Mouse (Mus musculus) embryonic facial prominence, embryonic 11.5 days (tissue): ENCODE data around the gene Erp27. TPM values are rescaled to one million over a fixed set of nuclear protein-coding genes. Genes with fewer than 3 reads are reported as not detected.

ENCODE experiments used
- ATAC-seq: fragments of 200-750 bp; cut with Nextera tagmentation; replicated peaks from 2 replicates; pipeline ENCODE4 v1.8.0; 2017; ENCODE audit warnings: low read depth; ENCODE audit not compliant: insufficient number of reproducible peaks, low FRiP score, low TSS enrichment
- DNase-seq: peaks from one replicate; pipeline ENCODE4 v3.0.0-alpha.2; 2015; ENCODE audit warnings: low spot score
- H3K27ac ChIP-seq: fragments of 300-500 bp; sonication (generic); replicated peaks from 2 replicates; pipeline ENCODE4 v1.5.1; 2014; ENCODE audit warnings: mild to moderate bottlenecking, low read depth, low read length, control low read depth
- H3K27me3 ChIP-seq: fragments of 300-500 bp; sonication (generic); 2 replicates; pipeline ENCODE4 v1.6.1; 2014; ENCODE audit warnings: mild to moderate bottlenecking, low read length, moderate library complexity, mixed read lengths; ENCODE audit not compliant: control insufficient read depth, insufficient read depth
- H3K36me3 ChIP-seq: fragments of 300-500 bp; sonication (generic); replicated peaks from 2 replicates; pipeline ENCODE4 v1.6.1; 2014; ENCODE audit warnings: low read depth, mild to moderate bottlenecking, low read length, moderate library complexity, mixed read lengths; ENCODE audit not compliant: control insufficient read depth, insufficient read depth
- H3K4me1 ChIP-seq: fragments of 300-500 bp; sonication (generic); 2 replicates; pipeline ENCODE4 v1.6.1; 2014; ENCODE audit warnings: low read length, mixed read lengths; ENCODE audit not compliant: control insufficient read depth, insufficient read depth
- H3K4me2 ChIP-seq: fragments of 300-500 bp; sonication (generic); 2 replicates; pipeline ENCODE4 v1.6.1; 2014; ENCODE audit warnings: low read depth, mild to moderate bottlenecking, control low read depth, low read length, moderate library complexity
- H3K4me3 ChIP-seq: fragments of 300-500 bp; sonication (generic); 2 replicates; pipeline ENCODE4 v1.5.1; 2014; ENCODE audit warnings: low read depth, low read length, control low read depth
- H3K9ac ChIP-seq: fragments of 300-500 bp; sonication (generic); replicated peaks from 2 replicates; pipeline ENCODE4 v1.6.1; 2014; ENCODE audit warnings: mild to moderate bottlenecking, control low read depth, low read length
- H3K9me3 ChIP-seq: fragments of 300-500 bp; sonication (generic); replicated peaks from 2 replicates; pipeline ENCODE4 v1.6.1; 2016; ENCODE audit warnings: mild to moderate bottlenecking, low read length, inconsistent platforms, mixed read lengths; ENCODE audit not compliant: control insufficient read depth
- WGBS: fragments of 180-500 bp; shearing (Covaris S2); extraction: QIAGEN DNeasy Blood & Tissue Kit; methylation state at CpG from one replicate; pipeline ENCODE4 v1.1.7; 2014; 5-methylcytosine and 5-hydroxymethylcytosine counted together
- polyA plus RNA-seq: library from polyadenylated mRNA; unstranded; fragments of >200 nt; fragmentation: Nextera tagmentation; extraction: Ambion mirVana; gene quantifications from 2 replicates; pipeline ENCODE4 v1.2.1, GENCODE M21; 2014

The Erp27 gene
- polyA plus RNA-seq, 1 experiment from 2014 or later: not detected

GRCm38 (mm10) chr6:136955240-136955639 is 33.3 kb upstream of the Erp27 start:
- DNase-seq (no peak), ATAC-seq (no peak)
- H3K36me3 ChIP-seq: no peaks in the 10 kb centered on the region
- no peak overlapping the region for H3K27ac ChIP-seq
- 96% methylated on average over 3 of the region's 3 CpGs for WGBS
- H3K27me3 ChIP-seq: no peaks in the 10 kb centered on the region
- no peaks in the 10 kb centered on the region for H3K4me1 ChIP-seq
- no peak overlapping the region for H3K9ac ChIP-seq
- no peaks in the 10 kb centered on the region for H3K9me3 ChIP-seq
- no peak overlapping the region for H3K4me3 ChIP-seq
- no peak overlapping the region for H3K4me2 ChIP-seq

- H3K4me1 ChIP-seq: no peaks in the 10 kb centered on the region
- H3K9me3 ChIP-seq: no peaks in the 10 kb centered on the region
- H3K4me3 ChIP-seq: no peak overlapping the region
- DNase-seq (no peak), ATAC-seq (no peak)
- no peak overlapping the region for H3K27ac ChIP-seq
- H3K36me3 ChIP-seq: no peaks in the 10 kb centered on the region
- no peaks in the 10 kb centered on the region for H3K27me3 ChIP-seq
- no peak overlapping the region for H3K4me2 ChIP-seq
- 90% methylated on average over 8 of the region's 8 CpGs for WGBS
- H3K9ac ChIP-seq: no peak overlapping the region
These were observed 32.7 kb upstream of the Erp27 start for GRCm38 (mm10) chr6:136954715-136955114.

GRCm38 (mm10) chr6:136954192-136954591 is 32.2 kb upstream of the Erp27 start:
- Histone ChIP-seq H3K4me3 (no peak overlapping the region), H3K27me3 (no peaks in the 10 kb centered on the region), H3K4me2 (no peak overlapping the region), H3K27ac (no peak overlapping the region), H3K4me1 (no peaks in the 10 kb centered on the region), H3K9me3 (no peaks in the 10 kb centered on the region), H3K9ac (no peak overlapping the region), H3K36me3 (no peaks in the 10 kb centered on the region)
- 75% methylated on average over 6 of the region's 6 CpGs for WGBS
- DNase-seq (no peak), ATAC-seq (no peak)

GRCm38 (mm10) chr6:136952930-136953329 is 30.9 kb upstream of the Erp27 start:
- Histone ChIP-seq H3K36me3 (no peaks in the 10 kb centered on the region), H3K27ac (no peak overlapping the region), H3K27me3 (no peaks in the 10 kb centered on the region), H3K4me3 (no peak overlapping the region), H3K4me1 (no peaks in the 10 kb centered on the region), H3K4me2 (no peak overlapping the region), H3K9ac (no peak overlapping the region), H3K9me3 (no peaks in the 10 kb centered on the region)
- 91% methylated on average over 9 of the region's 9 CpGs for WGBS
- DNase-seq (no peak), ATAC-seq (no peak)

GRCm38 (mm10) chr6:136950171-136950570 is 28.2 kb upstream of the Erp27 start:
- Histone ChIP-seq H3K9ac (no peak overlapping the region), H3K27ac (no peak overlapping the region), H3K4me1 (no peaks in the 10 kb centered on the region), H3K27me3 (no peaks in the 10 kb centered on the region), H3K4me3 (no peak overlapping the region), H3K4me2 (no peak overlapping the region), H3K9me3 (no peaks in the 10 kb centered on the region), H3K36me3 (no peaks in the 10 kb centered on the region)
- ATAC-seq (no peak), DNase-seq (no peak)
- WGBS: 96% methylated on average over 2 of the region's 2 CpGs

GRCm38 (mm10) chr6:136947716-136948115 is 25.7 kb upstream of the Erp27 start:
- no peak for DNase-seq
- H3K36me3 ChIP-seq: no peaks in the 10 kb centered on the region
- no peaks in the 10 kb centered on the region for H3K9me3 ChIP-seq
- H3K4me3 ChIP-seq: no peak overlapping the region
- no peaks in the 10 kb centered on the region for H3K4me1 ChIP-seq
- ATAC-seq: no peak
- WGBS: 63% methylated on average over 4 of the region's 4 CpGs
- H3K27ac ChIP-seq: no peak overlapping the region
- H3K27me3 ChIP-seq: no peaks in the 10 kb centered on the region
- H3K9ac ChIP-seq: no peak overlapping the region
- no peak overlapping the region for H3K4me2 ChIP-seq

- Histone ChIP-seq H3K4me1 (no peaks in the 10 kb centered on the region), H3K4me2 (no peak overlapping the region), H3K9me3 (no peaks in the 10 kb centered on the region), H3K27ac (no peak overlapping the region), H3K36me3 (no peaks in the 10 kb centered on the region), H3K27me3 (no peaks in the 10 kb centered on the region), H3K4me3 (no peak overlapping the region), H3K9ac (no peak overlapping the region)
- DNase-seq: no peak
- 53% methylated on average over 9 of the region's 9 CpGs for WGBS
- no peak for ATAC-seq
These were observed 25.0 kb upstream of the Erp27 start for GRCm38 (mm10) chr6:136946943-136947342.

- Histone ChIP-seq H3K4me3 (no peak overlapping the region), H3K9me3 (no peaks in the 10 kb centered on the region), H3K36me3 (no peaks in the 10 kb centered on the region), H3K4me1 (no peaks in the 10 kb centered on the region), H3K27me3 (no peaks in the 10 kb centered on the region), H3K9ac (no peak overlapping the region), H3K27ac (no peak overlapping the region), H3K4me2 (no peak overlapping the region)
- WGBS: 83% methylated on average over 5 of the region's 5 CpGs
- DNase-seq (no peak), ATAC-seq (no peak)
These were observed 24.3 kb upstream of the Erp27 start for GRCm38 (mm10) chr6:136946241-136946640.
